Mouse (Mus musculus): ENCODE measurements at regions not wholly inside any gene's neighbourhood (a gene's known extent, or its start where the extent isn't known, plus 50 kb on each side); places are given as distances from the start of the nearest gene placed in this dataset.

- H3K79me2 ChIP-seq (replicated peaks; ENCODE audit: control insufficient read depth, insufficient read depth, low read length): no peaks in the 10 kb centered on the region
- intact Hi-C loops (cut with DNase I): no loop called here
- no peaks in the 10 kb centered on the region for H3K27me3 ChIP-seq (ENCODE audit: control insufficient read depth, insufficient read depth, low read length)
- WGBS: 67% methylated on average over 3 of the region's 3 CpGs
- DNase-seq: no peak
- H3K4me3 ChIP-seq: no peak overlapping the region
- no peak overlapping the region for H3K9ac ChIP-seq (ENCODE audit: low read depth, low read length)
- no peaks in the 10 kb centered on the region for H3K36me3 ChIP-seq (ENCODE audit: control insufficient read depth, insufficient read depth, low read length)
- TF ChIP-seq POLR2A (IDR thresholded peaks at IDR 0.05; ENCODE audit: insufficient read depth, low read depth, low read length) (no peak), EP300 (IDR thresholded peaks at IDR 0.05; ENCODE audit: insufficient read depth, low read depth, low read length) (no peak), CTCF (IDR thresholded peaks at IDR 0.05) (no peak)
- H3K27ac ChIP-seq: no peak overlapping the region
- H3K4me1 ChIP-seq (ENCODE audit: control insufficient read depth, insufficient read depth, low read length): no peaks in the 10 kb centered on the region
Measured at GRCm38 (mm10) chr13:115423761-115424160, 322.0 kb upstream of the Itga1 start.

- WGBS: 30% methylated on average over 1 of the region's 1 CpGs
- intact Hi-C loops (cut with DNase I): no loop called here
- H3K36me3 ChIP-seq (ENCODE audit: control insufficient read depth, insufficient read depth, low read length): no peaks in the 10 kb centered on the region
- no peak overlapping the region for H3K4me3 ChIP-seq
- no peak for DNase-seq
- no peak overlapping the region for H3K9ac ChIP-seq (ENCODE audit: low read depth, low read length)
- no peaks in the 10 kb centered on the region for H3K4me1 ChIP-seq (ENCODE audit: control insufficient read depth, insufficient read depth, low read length)
- H3K27me3 ChIP-seq (ENCODE audit: control insufficient read depth, insufficient read depth, low read length): no peaks in the 10 kb centered on the region
- no peak for TF ChIP-seq EP300 (IDR thresholded peaks at IDR 0.05; ENCODE audit: insufficient read depth, low read depth, low read length)
- TF ChIP-seq CTCF (IDR thresholded peaks at IDR 0.05): no peak
- no peak for TF ChIP-seq POLR2A (IDR thresholded peaks at IDR 0.05; ENCODE audit: insufficient read depth, low read depth, low read length)
- no peaks in the 10 kb centered on the region for H3K79me2 ChIP-seq (replicated peaks; ENCODE audit: control insufficient read depth, insufficient read depth, low read length)
- H3K27ac ChIP-seq: no peak overlapping the region
Measured at GRCm38 (mm10) chr13:115421483-115421882, 319.7 kb upstream of the Itga1 start.

GRCm38 (mm10) chr13:115417829-115418228 lies 316.1 kb upstream of the Itga1 start:
- H3K79me2 ChIP-seq (replicated peaks; ENCODE audit: control insufficient read depth, insufficient read depth, low read length): no peaks in the 10 kb centered on the region
- intact Hi-C loops (cut with DNase I): no loop called here
- H3K36me3 ChIP-seq (ENCODE audit: control insufficient read depth, insufficient read depth, low read length): no peaks in the 10 kb centered on the region
- DNase-seq: no peak
- no peaks in the 10 kb centered on the region for H3K4me1 ChIP-seq (ENCODE audit: control insufficient read depth, insufficient read depth, low read length)
- no peak overlapping the region for H3K9ac ChIP-seq (ENCODE audit: low read depth, low read length)
- H3K4me3 ChIP-seq: no peak overlapping the region
- 63% methylated on average over 4 of the region's 4 CpGs for WGBS
- H3K27me3 ChIP-seq (ENCODE audit: control insufficient read depth, insufficient read depth, low read length): no peaks in the 10 kb centered on the region
- no peak for TF ChIP-seq CTCF (IDR thresholded peaks at IDR 0.05)
- H3K27ac ChIP-seq: no peak overlapping the region

GRCm38 (mm10) chr13:115413721-115414531 lies 312.2 kb upstream of the Itga1 start:
- DNase-seq: no peak
- Histone ChIP-seq H3K9ac (ENCODE audit: low read depth, low read length) (no peak overlapping the region), H3K27ac (no peak overlapping the region), H3K36me3 (ENCODE audit: control insufficient read depth, insufficient read depth, low read length) (no peaks in the 10 kb centered on the region), H3K4me1 (ENCODE audit: control insufficient read depth, insufficient read depth, low read length) (no peaks in the 10 kb centered on the region), H3K79me2 (replicated peaks; ENCODE audit: control insufficient read depth, insufficient read depth, low read length) (no peaks in the 10 kb centered on the region), H3K4me3 (no peak overlapping the region), H3K27me3 (ENCODE audit: control insufficient read depth, insufficient read depth, low read length) (no peaks in the 10 kb centered on the region)
- 71% methylated on average over 9 of the region's 9 CpGs for WGBS
- TF ChIP-seq EP300 (IDR thresholded peaks at IDR 0.05; ENCODE audit: insufficient read depth, low read depth, low read length) (no peak), CTCF (IDR thresholded peaks at IDR 0.05) (no peak), POLR2A (IDR thresholded peaks at IDR 0.05; ENCODE audit: insufficient read depth, low read depth, low read length) (no peak)
- intact Hi-C loops (cut with DNase I): no loop called here

GRCm38 (mm10) chr13:115405916-115406315 lies 304.2 kb upstream of the Itga1 start:
- WGBS: 61% methylated on average over 1 of the region's 1 CpGs
- Histone ChIP-seq H3K79me2 (replicated peaks; ENCODE audit: control insufficient read depth, insufficient read depth, low read length) (no peaks in the 10 kb centered on the region), H3K4me1 (ENCODE audit: control insufficient read depth, insufficient read depth, low read length) (no peaks in the 10 kb centered on the region), H3K27ac (no peak overlapping the region), H3K9ac (ENCODE audit: low read depth, low read length) (no peak overlapping the region), H3K36me3 (ENCODE audit: control insufficient read depth, insufficient read depth, low read length) (no peaks in the 10 kb centered on the region), H3K27me3 (ENCODE audit: control insufficient read depth, insufficient read depth, low read length) (no peaks in the 10 kb centered on the region), H3K4me3 (no peak overlapping the region)
- intact Hi-C loops (cut with DNase I): no loop called here
- DNase-seq: no peak
- no peak for TF ChIP-seq POLR2A (IDR thresholded peaks at IDR 0.05; ENCODE audit: insufficient read depth, low read depth, low read length)
- TF ChIP-seq EP300 (IDR thresholded peaks at IDR 0.05; ENCODE audit: insufficient read depth, low read depth, low read length): no peak
- TF ChIP-seq CTCF (IDR thresholded peaks at IDR 0.05): no peak

- TF ChIP-seq CTCF (IDR thresholded peaks at IDR 0.05) (no peak), EP300 (IDR thresholded peaks at IDR 0.05; ENCODE audit: insufficient read depth, low read depth, low read length) (no peak), POLR2A (IDR thresholded peaks at IDR 0.05; ENCODE audit: insufficient read depth, low read depth, low read length) (no peak)
- 64% methylated on average over 4 of the region's 4 CpGs for WGBS
- Histone ChIP-seq H3K9ac (ENCODE audit: low read depth, low read length) (no peak overlapping the region), H3K4me3 (no peak overlapping the region), H3K27ac (no peak overlapping the region), H3K36me3 (ENCODE audit: control insufficient read depth, insufficient read depth, low read length) (no peaks in the 10 kb centered on the region), H3K4me1 (ENCODE audit: control insufficient read depth, insufficient read depth, low read length) (no peaks in the 10 kb centered on the region), H3K79me2 (replicated peaks; ENCODE audit: control insufficient read depth, insufficient read depth, low read length) (no peaks in the 10 kb centered on the region), H3K27me3 (ENCODE audit: control insufficient read depth, insufficient read depth, low read length) (no peaks in the 10 kb centered on the region)
- no peak for DNase-seq
- intact Hi-C loops (cut with DNase I): no loop called here
Measured at GRCm38 (mm10) chr13:115400706-115401215, 299.0 kb upstream of the Itga1 start.
